Mouse (Mus musculus): ENCODE measurements at regions not wholly inside any gene's neighbourhood (a gene's known extent, or its start where the extent isn't known, plus 50 kb on each side); places are given as distances from the start of the nearest gene placed in this dataset.

DNA sequence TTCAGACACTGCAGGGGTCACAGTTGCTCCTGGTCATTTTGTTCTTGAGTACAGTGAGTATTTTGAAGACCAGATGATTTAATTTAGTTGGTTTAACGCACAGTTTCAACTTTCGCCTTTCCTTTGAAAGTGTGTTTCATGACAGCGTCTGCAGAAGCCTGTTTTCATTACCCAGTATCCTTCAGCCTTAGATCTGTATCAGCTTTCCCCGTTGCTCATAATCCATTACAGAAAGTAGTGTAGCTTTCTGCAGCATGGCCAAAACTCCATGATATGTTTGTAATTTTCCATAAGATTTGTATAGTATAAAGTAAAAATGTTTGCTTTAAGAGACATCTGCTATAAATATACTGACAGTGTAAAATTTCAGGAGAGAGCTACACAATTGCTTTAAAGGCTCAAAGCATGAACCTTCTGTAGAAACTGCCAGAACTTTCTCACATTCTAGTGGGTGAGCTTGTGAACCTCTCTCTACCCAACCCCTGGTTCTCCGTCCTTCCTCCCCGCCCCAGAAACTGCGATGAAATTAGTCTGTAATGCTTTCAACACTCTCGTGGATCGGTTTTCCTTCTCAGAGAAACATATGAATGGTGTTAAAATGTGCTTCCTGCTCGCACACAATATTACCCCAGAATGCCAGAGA is 506.6 kb upstream of the Adgrl2 start:
- no peak for DNase-seq

DNA sequence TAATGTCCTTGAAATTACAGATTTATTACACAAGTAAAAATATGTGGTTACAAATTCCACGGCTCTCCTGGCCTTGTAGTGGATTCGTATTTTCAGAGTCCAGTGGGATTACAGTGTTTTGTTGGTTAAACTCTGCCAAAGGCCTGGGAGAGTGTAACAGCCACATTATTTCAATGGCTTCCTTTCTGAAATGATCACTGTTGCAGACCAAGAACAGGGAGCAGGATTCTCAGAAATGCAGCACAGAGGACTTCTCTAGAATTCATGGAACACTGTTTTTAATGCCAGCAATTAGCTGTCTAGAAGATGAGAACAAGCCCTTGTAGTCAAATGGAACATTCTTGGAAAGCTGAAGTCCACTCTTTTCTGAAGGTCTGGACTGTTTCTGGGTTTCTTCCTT is 505.8 kb upstream of the Adgrl2 start:
- no peak for DNase-seq

DNA sequence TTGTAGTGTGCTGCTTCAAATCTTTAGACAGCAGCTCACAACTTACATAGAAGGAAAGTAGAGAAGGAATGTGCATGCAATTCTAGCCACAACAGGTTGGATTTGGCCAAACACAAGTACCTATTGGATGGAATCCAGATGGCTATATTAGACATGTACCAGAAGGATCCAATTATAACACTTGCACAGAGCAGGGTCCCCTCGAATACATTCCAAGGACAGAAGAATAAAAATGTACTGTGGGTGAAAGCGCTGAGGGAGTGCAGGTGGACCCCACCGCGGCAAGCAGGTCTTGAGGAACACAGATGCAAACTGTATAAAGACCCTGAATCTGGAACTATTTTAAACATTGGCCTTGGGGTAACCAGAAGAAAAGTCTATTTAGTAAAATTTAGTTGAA is 497.8 kb upstream of the Adgrl2 start:
- DNase-seq: no peak

DNA sequence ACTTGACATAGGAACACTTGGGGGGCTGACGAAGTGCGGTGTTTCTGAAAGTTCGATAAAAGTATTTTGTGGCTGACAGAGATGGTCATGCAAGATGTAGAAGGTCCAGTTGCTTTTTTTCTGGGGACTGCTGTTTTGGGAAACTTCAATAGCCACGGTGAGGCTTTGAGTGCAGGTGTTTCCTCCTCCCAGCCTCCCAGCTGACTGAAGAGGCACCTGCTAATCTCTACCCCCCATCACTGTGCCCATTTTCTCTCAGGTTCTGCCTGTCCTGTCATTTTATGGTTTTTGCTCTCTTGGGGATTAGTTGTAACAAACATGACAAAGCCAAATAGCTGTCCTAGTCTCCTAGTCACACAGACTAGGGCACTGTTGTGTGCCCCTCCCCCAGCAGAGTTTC is 495.1 kb upstream of the Adgrl2 start:
- no peak for DNase-seq

DNA sequence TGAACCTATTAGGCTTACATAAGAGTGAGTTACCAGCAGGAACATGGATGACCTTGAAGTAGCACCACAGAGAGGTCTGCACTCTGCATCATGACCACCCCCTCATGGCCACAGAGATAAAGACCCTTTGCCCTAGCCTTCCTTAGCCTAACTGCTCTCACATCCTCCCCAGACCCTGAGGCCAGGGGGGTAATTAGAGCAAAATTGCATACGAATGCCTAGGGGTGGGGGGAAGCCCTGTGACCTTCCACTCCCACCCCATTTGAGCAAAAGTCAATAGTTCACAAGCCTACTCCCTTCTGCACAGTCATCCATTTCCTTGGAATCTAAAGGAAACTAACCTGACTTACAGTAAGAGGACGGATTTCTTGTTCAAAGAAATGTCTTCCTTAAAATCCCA is 494.0 kb upstream of the Adgrl2 start:
- DNase-seq: no peak

DNA sequence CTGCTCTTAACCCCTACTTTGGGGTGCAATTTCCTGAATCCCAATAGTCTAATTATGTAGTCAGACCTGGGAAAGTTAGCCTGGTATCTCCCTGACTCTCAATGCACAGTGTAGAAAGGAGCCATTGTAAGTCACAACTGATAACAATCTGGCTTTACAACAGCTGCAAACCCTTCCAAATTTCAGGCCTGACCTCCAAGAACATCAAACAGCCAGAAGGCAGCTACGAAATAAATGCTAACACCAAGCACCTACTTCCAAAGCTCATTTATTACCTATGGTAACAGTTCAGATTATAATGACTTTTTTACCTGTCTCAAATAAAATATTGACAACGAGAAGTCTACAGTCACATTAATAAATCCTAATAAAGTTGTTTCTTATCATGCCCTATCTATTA is 485.8 kb upstream of the Adgrl2 start:
- DNase-seq: no peak

DNA sequence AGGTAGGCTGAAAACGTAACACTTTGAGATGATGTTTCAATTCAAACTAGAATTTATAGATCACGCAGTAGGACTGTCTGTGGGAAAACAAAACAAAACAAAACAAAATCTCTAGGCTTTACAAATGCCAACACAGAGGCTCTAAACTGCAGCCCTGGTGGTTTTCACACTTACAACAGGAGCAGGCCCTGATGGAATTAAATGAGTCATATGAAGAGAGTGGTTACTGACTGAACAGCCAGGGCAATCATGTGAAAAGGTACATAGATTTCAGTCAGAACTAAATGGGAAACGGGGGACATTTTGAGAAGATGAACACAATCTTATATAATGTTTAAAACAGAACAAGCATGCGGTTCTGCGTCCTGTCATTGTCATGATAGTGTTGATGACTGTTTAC is 476.6 kb upstream of the Adgrl2 start:
- DNase-seq: no peak

DNA sequence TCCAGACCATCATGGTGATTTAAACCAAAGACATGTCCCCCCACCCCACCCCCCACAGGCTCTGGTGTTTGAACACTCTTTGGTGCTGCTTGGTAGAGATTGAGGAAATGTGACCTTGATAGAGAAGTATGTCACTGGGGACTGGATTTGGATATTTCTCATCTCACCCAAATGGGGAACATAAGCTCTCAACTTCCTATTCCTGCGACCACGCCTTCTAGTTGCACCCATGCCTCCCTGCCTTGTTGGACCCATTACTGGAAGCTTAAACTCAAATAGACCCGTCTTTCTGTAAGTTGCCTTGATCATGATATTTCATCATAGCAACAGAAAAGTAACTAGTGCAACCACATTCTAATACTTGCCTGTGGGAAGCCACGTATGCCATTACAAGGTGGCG is 474.2 kb upstream of the Adgrl2 start:
- no peak for DNase-seq

DNA sequence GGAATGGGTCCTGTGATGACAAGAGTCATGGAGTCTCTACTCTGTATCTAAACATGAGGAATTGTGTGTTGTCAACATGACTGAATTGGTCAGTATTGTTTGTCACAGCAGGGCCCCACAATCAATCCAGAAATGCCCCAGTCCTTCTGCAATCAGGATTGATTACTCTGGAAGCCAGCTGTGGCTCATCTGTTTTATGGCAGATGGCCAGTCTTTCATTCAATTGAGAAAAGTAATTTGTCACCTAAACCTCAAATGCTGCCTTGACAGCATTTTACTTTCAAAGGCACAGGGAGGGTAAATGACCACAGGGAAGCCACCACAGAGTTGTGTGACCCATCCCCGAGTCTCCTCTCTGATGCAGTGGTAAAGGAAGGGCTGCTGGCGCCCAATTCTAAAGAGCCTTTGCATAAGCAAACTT is 471.8 kb upstream of the Adgrl2 start:
- no peak for DNase-seq

DNA sequence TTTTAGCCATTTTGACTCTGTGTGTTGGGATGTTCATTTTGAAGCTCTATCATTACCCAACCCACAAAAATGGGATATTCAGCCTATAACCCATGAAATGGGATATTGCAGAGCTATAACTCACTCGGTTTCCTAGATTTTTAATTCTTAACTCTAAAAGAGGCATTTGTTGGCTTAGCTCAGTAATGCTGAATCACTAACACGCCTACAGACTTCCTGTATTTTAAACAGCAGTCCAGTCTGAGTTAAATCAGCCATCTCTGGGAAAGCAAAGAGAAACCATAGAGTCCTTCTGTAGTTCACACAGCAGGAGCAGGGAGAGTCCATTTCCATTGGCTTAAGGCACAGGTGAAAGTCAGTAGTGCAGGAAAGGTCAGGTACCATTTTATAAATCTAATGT is 471.3 kb upstream of the Adgrl2 start:
- no peak for DNase-seq

DNA sequence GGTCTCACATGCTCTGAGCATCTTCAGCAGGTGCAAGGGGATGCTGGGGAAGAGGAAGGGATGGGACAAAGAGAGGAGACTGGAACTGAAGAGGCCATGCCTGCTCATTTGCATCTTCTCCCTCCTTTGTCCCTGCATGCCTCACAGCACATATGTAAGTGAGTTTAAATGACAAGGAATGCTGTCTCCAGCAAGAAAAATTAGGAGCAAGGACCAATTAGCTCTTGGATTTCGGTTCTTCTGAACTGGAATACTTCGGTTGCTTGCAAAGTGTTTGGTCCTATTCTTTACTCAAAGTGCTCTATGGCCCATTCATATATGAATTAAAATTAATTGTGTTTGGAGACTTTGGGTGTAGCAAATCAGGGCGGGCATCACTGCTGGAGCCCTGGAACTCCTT is 459.0 kb upstream of the Adgrl2 start:
- DNase-seq: peak; percentile 90

DNA sequence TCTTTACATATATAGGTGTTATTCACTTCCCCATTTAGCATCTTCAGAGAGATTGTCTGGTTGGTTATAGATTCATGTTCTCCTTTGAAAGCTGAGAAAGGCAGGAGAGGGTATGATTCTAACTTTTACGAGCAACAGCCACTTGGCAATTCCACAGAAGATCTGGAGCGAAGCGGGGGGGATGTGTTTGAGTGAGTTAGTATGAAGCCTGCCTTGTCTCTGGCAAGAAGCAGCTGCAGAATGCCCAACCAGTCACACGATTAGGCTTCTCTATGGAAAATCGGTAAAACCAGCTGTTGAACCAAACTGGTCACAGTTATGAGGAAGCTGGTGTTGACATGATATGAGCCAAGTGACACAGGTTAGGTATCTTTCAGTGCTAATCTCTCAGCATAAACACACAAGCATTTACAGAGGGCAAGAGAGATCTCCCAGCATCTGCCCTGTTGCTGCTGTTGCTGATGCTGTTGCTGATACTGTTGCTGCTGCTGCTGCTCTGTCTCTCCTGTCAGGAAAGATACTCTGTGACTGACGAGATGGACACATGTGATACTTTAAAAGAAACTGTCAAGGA is 455.7 kb upstream of the Adgrl2 start:
- DNase-seq: peak; percentile 59

DNA sequence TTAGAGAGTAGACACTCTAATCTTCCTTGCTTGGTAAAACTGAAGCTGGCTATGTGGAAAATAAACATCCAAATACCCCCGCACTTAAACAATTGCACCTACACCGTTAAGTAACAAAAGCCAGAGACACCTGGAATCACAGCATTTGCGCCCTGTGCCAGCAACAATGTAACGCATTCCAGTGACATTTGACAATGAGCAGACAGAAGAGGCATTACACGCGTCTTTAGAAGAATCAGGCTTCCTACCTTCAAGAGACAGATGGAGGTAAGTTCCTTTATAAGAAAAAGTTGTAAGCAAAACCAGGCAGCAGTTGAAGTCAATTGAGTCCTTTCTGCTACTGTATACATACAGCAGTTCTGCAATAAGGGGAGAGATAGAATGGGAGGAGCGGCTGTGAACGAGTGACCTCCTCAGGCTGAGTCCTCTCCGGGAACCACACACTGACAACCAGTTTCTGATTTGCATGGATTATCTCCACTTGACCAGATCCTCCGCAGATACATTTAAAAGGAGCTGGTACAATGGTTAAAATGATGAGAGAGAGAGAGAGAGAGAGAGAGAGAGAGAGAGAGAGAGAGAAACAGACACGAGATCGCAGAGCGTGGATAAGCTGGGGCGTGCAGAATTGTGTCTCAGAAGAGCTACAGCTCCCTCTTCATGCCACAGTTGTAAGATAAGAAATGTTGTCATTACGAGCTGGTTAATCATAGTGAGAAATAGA is 454.7 kb upstream of the Adgrl2 start:
- DNase-seq: peak; percentile 85

DNA sequence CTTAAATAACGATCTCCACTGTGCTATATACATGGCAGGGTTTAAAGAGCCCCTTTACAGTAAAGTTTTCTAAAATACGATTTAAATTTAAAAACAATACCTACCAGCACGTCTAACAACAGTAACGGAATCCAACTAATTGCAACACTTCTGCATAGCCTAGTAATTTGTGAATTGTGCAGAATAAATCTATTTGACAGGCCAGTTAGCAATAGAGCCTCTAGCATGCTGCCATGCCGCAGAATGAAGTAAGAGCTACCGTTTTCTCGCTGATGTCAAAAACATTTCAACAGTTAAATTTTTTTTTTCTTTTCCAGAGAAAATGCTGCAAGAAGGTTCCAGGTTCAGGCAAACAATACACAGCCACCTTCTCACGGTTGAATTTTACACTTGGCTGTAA is 454.0 kb upstream of the Adgrl2 start:
- DNase-seq: peak; percentile 60

DNA sequence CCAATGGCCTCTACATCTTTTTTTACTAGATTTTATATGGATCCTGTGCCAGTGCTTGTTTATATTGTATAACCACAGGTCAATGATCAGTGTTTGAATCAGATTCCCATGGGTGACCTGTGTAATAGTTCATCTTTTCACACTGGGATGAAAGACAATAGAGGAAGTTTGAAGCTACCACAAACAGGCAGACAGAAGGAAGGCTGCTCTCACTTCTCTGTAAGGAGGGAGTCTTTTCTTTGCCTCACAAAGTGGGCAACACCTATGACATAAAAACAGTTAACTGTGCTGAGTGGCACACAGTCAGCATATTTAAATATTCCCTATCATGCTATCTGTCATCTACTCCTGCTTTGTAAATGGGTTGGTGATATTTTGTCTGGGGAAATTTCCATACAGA is 450.9 kb upstream of the Adgrl2 start:
- DNase-seq: no peak

DNA sequence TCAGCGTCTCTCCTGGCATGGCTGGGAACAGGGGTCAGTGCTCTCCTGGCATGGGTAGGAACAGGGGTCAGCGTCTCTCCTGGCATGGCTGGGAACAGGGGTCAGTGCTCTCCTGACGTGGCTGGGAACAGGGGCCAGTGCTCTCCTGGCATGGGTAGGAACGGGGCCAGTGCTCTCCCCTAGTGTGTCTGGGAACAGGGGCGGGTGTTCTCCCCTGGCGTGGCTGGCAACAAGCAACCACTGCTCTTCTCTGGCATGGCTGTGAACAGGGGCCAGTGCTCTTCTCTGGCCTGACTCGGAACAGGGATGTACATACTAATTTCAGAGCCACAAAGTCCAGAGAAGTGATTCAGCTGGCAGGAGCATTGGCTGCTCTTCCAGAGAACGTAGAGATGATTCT is 447.4 kb upstream of the Adgrl2 start:
- DNase-seq: no peak

DNA sequence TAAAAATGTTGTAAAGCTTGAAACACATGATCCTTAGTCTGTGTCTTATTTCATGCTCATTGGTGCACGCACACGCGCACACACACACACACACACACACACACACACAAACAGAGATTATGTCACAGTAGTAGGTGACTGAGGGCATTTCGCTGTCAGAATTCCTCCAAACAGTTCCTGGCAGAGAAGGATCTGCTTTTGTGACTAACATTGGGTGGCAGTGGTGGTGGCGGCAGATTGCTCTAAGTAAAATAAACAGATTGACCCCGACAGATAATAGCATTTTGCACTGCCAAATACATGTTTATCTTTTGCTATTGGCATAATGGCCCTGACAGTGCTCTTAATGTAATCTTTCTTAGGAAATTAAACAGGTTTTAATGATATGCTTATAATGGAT is 446.6 kb upstream of the Adgrl2 start:
- no peak for DNase-seq

DNA sequence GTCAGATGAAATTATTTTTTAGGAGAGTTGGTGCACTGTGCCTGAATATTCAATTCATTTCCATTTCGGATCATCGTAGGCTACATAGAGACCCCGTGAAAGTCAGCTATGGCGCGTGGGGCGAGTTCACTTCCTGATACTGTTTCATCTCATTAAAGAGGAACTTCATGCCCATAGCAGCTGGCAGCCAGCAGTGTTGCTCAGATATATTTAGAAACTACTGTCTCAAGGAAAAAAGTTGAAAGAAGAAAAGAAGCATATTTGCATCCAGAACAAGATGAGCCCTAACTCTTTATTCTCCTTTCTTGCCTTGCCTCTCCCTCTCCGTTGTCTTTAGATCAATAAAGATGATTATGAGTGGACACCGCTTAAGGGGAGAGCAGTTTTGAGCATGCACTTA is 446.1 kb upstream of the Adgrl2 start:
- DNase-seq: no peak

DNA sequence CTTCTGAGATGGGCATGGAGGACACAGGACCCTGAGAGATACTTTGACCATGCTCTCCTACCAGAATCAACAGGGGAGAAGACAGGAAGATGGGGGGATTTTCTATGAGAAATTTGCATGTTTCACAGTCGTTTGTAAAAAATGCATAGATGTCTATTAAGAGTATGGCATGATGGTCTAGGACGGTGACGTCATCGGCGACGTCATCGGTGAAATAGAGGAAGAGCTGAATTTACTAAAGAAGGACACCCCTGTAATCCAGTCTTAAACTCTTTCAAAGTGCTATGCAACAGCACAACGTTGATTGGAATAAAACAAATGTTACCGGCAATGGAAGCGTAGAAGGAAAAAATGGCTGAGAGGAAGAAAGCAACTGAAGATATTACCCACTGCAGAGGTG is 441.4 kb upstream of the Adgrl2 start:
- no peak for DNase-seq

DNA sequence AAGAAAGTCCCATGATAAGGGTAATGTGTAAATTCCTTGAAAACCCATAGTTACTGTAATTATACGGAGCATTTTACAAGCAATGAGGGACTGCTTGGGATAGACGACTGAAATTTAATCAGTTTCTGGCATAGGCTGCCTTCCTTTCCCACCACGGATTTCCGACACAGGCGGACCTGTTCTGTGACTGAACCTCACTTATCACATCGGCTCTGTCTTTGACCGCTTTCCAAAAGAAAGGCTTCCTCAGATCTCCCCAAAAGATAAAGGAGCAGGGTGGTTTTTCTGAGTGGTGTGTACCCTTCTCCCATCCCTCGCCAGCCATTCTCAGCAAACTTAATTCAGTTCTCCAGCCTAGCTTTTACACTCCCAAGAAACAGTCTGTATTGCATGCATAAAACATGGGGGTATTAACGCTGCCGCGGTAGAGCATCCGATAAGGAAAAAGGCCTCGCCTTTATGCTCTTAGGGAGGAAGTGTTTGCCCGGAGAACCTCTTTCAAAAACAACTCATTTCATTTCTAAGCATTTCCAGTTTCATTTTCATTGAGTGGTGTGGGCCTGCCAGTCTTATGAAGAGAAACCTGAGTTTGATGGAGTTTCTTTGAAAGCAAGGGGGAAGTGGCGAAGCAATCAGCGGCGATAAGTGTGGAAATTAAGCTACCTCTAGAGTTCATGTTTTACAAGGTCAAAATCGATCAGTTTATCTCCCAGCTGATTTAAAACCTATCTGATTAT is 435.8 kb upstream of the Adgrl2 start:
- DNase-seq: no peak

DNA sequence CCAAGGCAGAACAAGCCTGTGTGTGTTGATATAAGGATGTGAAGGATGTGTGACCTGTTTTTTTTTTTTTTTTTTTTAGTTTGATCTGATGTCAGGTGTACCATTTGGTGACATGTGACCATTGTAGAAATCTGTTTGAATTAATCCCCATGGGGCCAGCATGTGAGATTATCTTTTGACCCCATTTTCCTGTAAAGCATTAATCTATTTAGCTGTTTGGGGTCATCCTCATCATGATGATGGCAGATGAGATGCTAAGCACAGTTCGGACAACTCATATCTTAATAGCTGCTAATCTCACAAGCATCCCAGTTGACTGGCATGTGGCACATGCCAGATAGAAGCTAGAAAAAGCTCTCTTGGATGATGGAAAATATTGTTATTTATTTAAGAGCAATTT is 434.0 kb upstream of the Adgrl2 start:
- peak; percentile 52 for DNase-seq

DNA sequence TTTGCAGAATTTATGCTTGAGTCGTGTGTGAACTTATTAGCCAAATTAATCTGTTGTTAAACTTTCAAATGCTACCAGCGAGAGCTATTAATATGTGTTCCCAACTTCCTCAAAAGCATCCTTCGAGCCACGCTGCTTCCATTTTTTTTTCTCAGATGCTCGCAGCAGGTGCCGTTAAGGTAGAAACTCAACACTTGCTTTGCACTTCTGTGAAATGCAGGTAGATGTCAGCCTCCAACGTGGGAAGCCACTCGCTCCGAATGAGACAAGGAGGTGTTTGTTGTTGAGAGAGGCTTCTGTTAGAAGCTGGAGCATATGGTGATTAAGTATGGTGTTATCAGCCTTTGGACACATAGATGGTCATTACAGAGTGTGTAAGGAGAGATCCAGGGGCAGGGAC is 433.1 kb upstream of the Adgrl2 start:
- DNase-seq: no peak

DNA sequence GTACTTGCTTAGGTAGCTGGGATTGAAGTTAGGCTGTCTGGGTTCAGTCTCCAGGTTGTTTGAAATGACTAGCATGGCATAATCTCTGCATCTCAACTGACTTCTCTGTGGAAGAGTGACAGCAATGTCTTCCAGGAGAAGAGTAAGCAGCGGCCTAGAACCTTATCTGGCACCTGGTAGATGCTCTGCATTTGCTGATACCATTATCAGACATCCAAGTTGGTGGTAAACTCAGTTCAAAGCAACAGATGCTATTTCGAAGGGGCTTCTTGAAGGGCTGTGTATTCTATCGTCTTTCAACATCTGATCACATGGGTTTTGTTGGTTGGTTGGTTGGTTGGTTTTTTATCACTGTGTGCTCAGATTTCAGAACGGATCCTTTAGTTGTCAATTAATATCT is 424.7 kb upstream of the Adgrl2 start:
- no peak for DNase-seq

DNA sequence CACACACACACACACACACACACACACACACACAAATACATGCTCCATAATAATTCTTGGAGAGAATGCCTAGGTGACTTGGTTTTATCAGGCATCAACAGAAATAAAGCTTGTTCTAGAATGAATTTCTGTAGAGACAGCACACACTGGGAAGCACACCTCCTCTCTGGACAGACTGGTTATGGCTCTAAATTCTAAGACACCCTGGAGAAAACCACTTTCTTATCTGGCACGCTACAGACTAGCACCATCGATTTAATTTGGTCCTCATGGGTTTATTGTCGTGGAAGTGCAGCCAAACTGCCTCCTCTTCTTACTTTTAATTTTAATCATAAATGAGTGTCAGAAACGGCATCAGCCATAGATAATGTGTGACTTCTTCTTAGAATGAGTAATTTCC is 422.8 kb upstream of the Adgrl2 start:
- no peak for DNase-seq

All from retina, postnatal 1 day (tissue).